Comparison of ENCODE assay signal across 15 mouse cellular contexts in genomic region chr1:98079640-98080039, GRCm38 (mm10). TPM values are rescaled to one million over a fixed set of nuclear protein-coding genes. Genes with fewer than 3 reads are reported as not detected.
A peak's percentile ranks its signal among the peaks of the same experiment; 100 is the strongest.
DNase-seq lines count a peak whose midpoint lies in the region; ATAC-seq and TF ChIP-seq lines count a peak whose summit lies in the region.
"Had no signal": no experiment of that assay in that cellular context is flagged by ENCODE, and none has a peak within 500 bp of the region (broad histone marks: within the 10 kb centered on the region; RNA-seq: fewer than 3 reads in every experiment).

No protein-coding gene starts in this region.

- no peaks in the 10 kb centered on the region for H3K9me3 ChIP-seq in heart, embryonic 13.5 days
- H3K9me3 ChIP-seq in stomach, postnatal 0 days (ENCODE audit: control insufficient read depth, low read length): no peaks in the 10 kb centered on the region
- H3K9me3 ChIP-seq: hindbrain, embryonic 10.5 days; intestine, embryonic 15.5 days had no signal

- H3K27ac ChIP-seq in heart, embryonic 13.5 days (replicated peaks): peak overlapping the region; percentile 50
- H3K27ac ChIP-seq in stomach, postnatal 0 days (replicated peaks): no peak overlapping the region
- H3K27ac ChIP-seq: hindbrain, embryonic 10.5 days; intestine, embryonic 15.5 days; left cerebral cortex, adult 2 months; liver, embryonic 14.5 days had no signal

- ATAC-seq in heart, embryonic 13.5 days (ENCODE audit: extremely low read depth, insufficient number of reproducible peaks, low FRiP score, low TSS enrichment): no peak
- ATAC-seq in stomach, postnatal 0 days (ENCODE audit: low FRiP score, low TSS enrichment): no peak
- ATAC-seq: intestine, embryonic 15.5 days had no signal

- WGBS in heart, embryonic 13.5 days: 42% methylated on average over 7 of the region's 7 CpGs
- WGBS in stomach, postnatal 0 days: 35% methylated on average over 7 of the region's 7 CpGs

- TF ChIP-seq CTCF in stomach, postnatal 0 days (IDR thresholded peaks at IDR 0.05; ENCODE audit: low read depth): no peak

- no peak overlapping the region for H3K4me3 ChIP-seq in heart, embryonic 13.5 days
- H3K4me3 ChIP-seq in stomach, postnatal 0 days (ENCODE audit: low read depth, low read length): no peak overlapping the region
- H3K4me3 ChIP-seq: hindbrain, embryonic 10.5 days; intestine, embryonic 15.5 days; left cerebral cortex, adult 2 months; myocyte had no signal

- DNase-seq in ovary, adult 18-20 months (ENCODE audit: low spot score): peak; percentile 10
- DNase-seq in ovary, postnatal 36 days (ENCODE audit: low spot score): no peak
- DNase-seq in lung, adult 18-20 months: peak; percentile 66 to 80
- DNase-seq in stomach, postnatal 0 days (ENCODE audit: low spot score): peak; percentile 33
- DNase-seq in retina, embryonic 14.5 days (ENCODE audit: low spot score): no peak
- no peak for DNase-seq in liver
- no peak for DNase-seq in cerebellum, adult 11-12 months
- DNase-seq: cerebellum, postnatal 25 days; spleen, adult 18-20 months had no signal

- H3K9ac ChIP-seq in heart, embryonic 13.5 days: no peak overlapping the region
- no peak overlapping the region for H3K9ac ChIP-seq in stomach, postnatal 0 days (ENCODE audit: low read length)
- H3K9ac ChIP-seq: intestine, embryonic 15.5 days; liver, embryonic 14.5 days had no signal

- H3K36me3 ChIP-seq in heart, embryonic 13.5 days: no peaks in the 10 kb centered on the region
- no peaks in the 10 kb centered on the region for H3K36me3 ChIP-seq in stomach, postnatal 0 days (ENCODE audit: control insufficient read depth, insufficient read depth, low read length)
- H3K36me3 ChIP-seq: hindbrain, embryonic 10.5 days; intestine, embryonic 15.5 days had no signal

- no peaks in the 10 kb centered on the region for H3K27me3 ChIP-seq in heart, embryonic 13.5 days (replicated peaks)
- H3K27me3 ChIP-seq in stomach, postnatal 0 days (ENCODE audit: control insufficient read depth, insufficient read depth, low read length): no peaks in the 10 kb centered on the region
- H3K27me3 ChIP-seq: intestine, embryonic 15.5 days had no signal

- peaks cover 49% of the 10 kb centered on the region for H3K4me1 ChIP-seq in heart, embryonic 13.5 days
- H3K4me1 ChIP-seq in stomach, postnatal 0 days (replicated peaks; ENCODE audit: control insufficient read depth, insufficient read depth): 0 out of 2 replicates have a peak, but pooled peaks cover 3% of the 10 kb centered on the region

- no peak overlapping the region for H3K4me2 ChIP-seq in heart, embryonic 13.5 days
- H3K4me2 ChIP-seq in stomach, postnatal 0 days (replicated peaks; ENCODE audit: low read depth): no peak overlapping the region
- H3K4me2 ChIP-seq: intestine, embryonic 15.5 days had no signal

- no peak for TF ChIP-seq EP300 in stomach, postnatal 0 days (optimal IDR thresholded peaks at IDR 0.05)

RNA-seq across cellular contexts. Expression of gene Pam, which starts 15.8 kb away (rescaled TPM):
- 340 and 404 TPM in 2 replicates for polyA plus RNA-seq in heart, embryonic 13.5 days (2015; fragmentation: Nextera tagmentation; extraction: Ambion mirVana)
- 63.5 and 76.4 TPM in 2 replicates for polyA plus RNA-seq in stomach, postnatal 0 days (2015; fragmentation: Nextera tagmentation; extraction: Ambion mirVana)

Comparison
In these comparisons a context has a peak if more than half of its experiments do, and no peak if none do; other contexts are left out.
1. DNase-seq: peak in ovary, adult 18-20 months (single experiment), lung, adult 18-20 months (2 of 2) and stomach, postnatal 0 days (single experiment); none in ovary, postnatal 36 days (single experiment), retina, embryonic 14.5 days (single experiment), liver (single experiment) and cerebellum, adult 11-12 months (single experiment).